Mouse (Mus musculus): ENCODE results near the gene Catspere2.
"Not testable (repeated sequence)": the region's sequence is repeated elsewhere in the genome, so short reads cannot be mapped to it uniquely, and the experiment has no call there.

The Catspere2 gene

GRCm38 (mm10) chr1:177983024-177983450, at the start of gene Catspere2:
Gene Catspere2 (plus strand): TSS chr1:177983423.
- peak; percentile 80 for DNase-seq (ENCODE audit: low read depth, low spot score)

GRCm38 (mm10) chr1:177940422-177940977, 42.7 kb upstream of the Catspere2 start:
- DNase-seq (ENCODE audit: low read depth, low spot score), result not testable (repeated sequence)

- no peak for DNase-seq (ENCODE audit: low read depth, low spot score)
These were observed 1.9 kb upstream of the Catspere2 start for GRCm38 (mm10) chr1:177981276-177981675.

- peak; percentile 2 for DNase-seq (ENCODE audit: low read depth, low spot score)
These were observed 359 bp downstream of the Catspere2 start for GRCm38 (mm10) chr1:177983582-177983981.

- DNase-seq (ENCODE audit: low read depth, low spot score), result no peak
These were observed 983 bp downstream of the Catspere2 start for GRCm38 (mm10) chr1:177984206-177984605.

- DNase-seq (ENCODE audit: low read depth, low spot score), result not testable (repeated sequence)
These were observed 4.3 kb downstream of the Catspere2 start for GRCm38 (mm10) chr1:177987476-177987875.

GRCm38 (mm10) chr1:178072798-178073197, 89.6 kb downstream of the Catspere2 start:
- not testable (repeated sequence) for DNase-seq (ENCODE audit: low read depth, low spot score)

GRCm38 (mm10) chr1:178097865-178098264, 114.6 kb downstream of the Catspere2 start:
- DNase-seq (ENCODE audit: low read depth, low spot score), result not testable (repeated sequence)

- DNase-seq (ENCODE audit: low read depth, low spot score), result not testable (repeated sequence)
These were observed 125.3 kb downstream of the Catspere2 start for GRCm38 (mm10) chr1:178108514-178108913.

- not testable (repeated sequence) for DNase-seq (ENCODE audit: low read depth, low spot score)
These were observed 139.0 kb downstream of the Catspere2 start for GRCm38 (mm10) chr1:178122236-178122635.

- no peak for DNase-seq (ENCODE audit: low read depth, low spot score)
These were observed 151.1 kb downstream of the Catspere2 start for GRCm38 (mm10) chr1:178134288-178134687.

GRCm38 (mm10) chr1:178146513-178146912, 163.3 kb downstream of the Catspere2 start:
- not testable (repeated sequence) for DNase-seq (ENCODE audit: low read depth, low spot score)

GRCm38 (mm10) chr1:178146915-178147314, 163.7 kb downstream of the Catspere2 start:
- DNase-seq (ENCODE audit: low read depth, low spot score), result not testable (repeated sequence)

- no peak for DNase-seq (ENCODE audit: low read depth, low spot score)
These were observed 199.0 kb downstream of the Catspere2 start for GRCm38 (mm10) chr1:178182251-178182650.

GRCm38 (mm10) chr1:178185591-178185990, 202.4 kb downstream of the Catspere2 start:
- no peak for DNase-seq (ENCODE audit: low read depth, low spot score)

GRCm38 (mm10) chr1:178187216-178187791, 204.1 kb downstream of the Catspere2 start, which contains the start of gene Desi2:
Gene Desi2 (plus strand): TSS chr1:178187417.
- peak; percentile 85 for DNase-seq (ENCODE audit: low read depth, low spot score)

- peak; percentile 23 for DNase-seq (ENCODE audit: low read depth, low spot score)
These were observed 204.6 kb downstream of the Catspere2 start for GRCm38 (mm10) chr1:178187810-178188209.

GRCm38 (mm10) chr1:178188386-178188785, 205.2 kb downstream of the Catspere2 start:
- DNase-seq (ENCODE audit: low read depth, low spot score), result no peak

- DNase-seq (ENCODE audit: low read depth, low spot score), result no peak
These were observed 222.6 kb downstream of the Catspere2 start for GRCm38 (mm10) chr1:178205701-178206325.

GRCm38 (mm10) chr1:178207856-178208255, 224.6 kb downstream of the Catspere2 start:
- not testable (repeated sequence) for DNase-seq (ENCODE audit: low read depth, low spot score)

GRCm38 (mm10) chr1:178209966-178210365, 226.7 kb downstream of the Catspere2 start:
- no peak for DNase-seq (ENCODE audit: low read depth, low spot score)

- no peak for DNase-seq (ENCODE audit: low read depth, low spot score)
These were observed 233.9 kb downstream of the Catspere2 start for GRCm38 (mm10) chr1:178217157-178217556.

- no peak for DNase-seq (ENCODE audit: low read depth, low spot score)
These were observed 235.1 kb downstream of the Catspere2 start for GRCm38 (mm10) chr1:178218305-178218704.
